Mouse (Mus musculus) lung, embryonic 16.5 days (tissue): ENCODE data around the gene St8sia6. TPM values are rescaled to one million over a fixed set of nuclear protein-coding genes. Genes with fewer than 3 reads are reported as not detected.

Experiments
- ATAC-seq: fragments of 200-750 bp; cut with Nextera tagmentation; 2 replicates; pipeline ENCODE4 v1.8.0; 2017; ENCODE audit warnings: low read depth, mild to moderate bottlenecking, moderate library complexity
- H3K27ac ChIP-seq: fragments of 300-500 bp; sonication (generic); 2 replicates; pipeline ENCODE4 v1.5.1; 2014; ENCODE audit warnings: mild to moderate bottlenecking, control low read depth, low read length
- H3K27me3 ChIP-seq: fragments of 300-500 bp; sonication (generic); 2 replicates; pipeline ENCODE4 v1.6.1; 2014; ENCODE audit warnings: low read depth, low read length, mixed read lengths; ENCODE audit not compliant: control insufficient read depth, insufficient read depth
- H3K36me3 ChIP-seq: fragments of 300-500 bp; sonication (generic); 2 replicates; pipeline ENCODE4 v1.6.1; 2014; ENCODE audit warnings: low read length; ENCODE audit not compliant: control insufficient read depth, insufficient read depth
- H3K4me1 ChIP-seq: fragments of 300-500 bp; sonication (generic); replicated peaks from 2 replicates; pipeline ENCODE4 v1.6.1; 2014; ENCODE audit warnings: low read length, mixed read lengths; ENCODE audit not compliant: control insufficient read depth, insufficient read depth
- H3K4me2 ChIP-seq: fragments of 300-500 bp; sonication (generic); 2 replicates; pipeline ENCODE4 v1.6.1; 2014; ENCODE audit warnings: low read depth, low read length, control low read depth
- H3K4me3 ChIP-seq: fragments of 300-500 bp; sonication (generic); 2 replicates; pipeline ENCODE4 v1.5.1; 2014; ENCODE audit warnings: mild to moderate bottlenecking, low read length, control low read depth
- H3K9ac ChIP-seq: fragments of 300-500 bp; sonication (generic); 2 replicates; pipeline ENCODE4 v1.6.1; 2014; ENCODE audit warnings: low read length, control low read depth
- H3K9me3 ChIP-seq: fragments of 300-500 bp; sonication (generic); 2 replicates; pipeline ENCODE4 v1.6.1; 2016; ENCODE audit warnings: low read length; ENCODE audit not compliant: control insufficient read depth
- WGBS: fragments of 180-500 bp; shearing (Covaris S2); extraction: QIAGEN DNeasy Blood & Tissue Kit; methylation state at CpG from one replicate; pipeline ENCODE4 v1.1.7; 2014; 5-methylcytosine and 5-hydroxymethylcytosine counted together
- polyA plus RNA-seq: library from polyadenylated mRNA; unstranded; fragments of >200 nt; fragmentation: Nextera tagmentation; extraction: Ambion mirVana; gene quantifications from 2 replicates; pipeline ENCODE4 v1.2.1, GENCODE M21; 2015

The St8sia6 gene
- polyA plus RNA-seq = 0.78 and 1.4 TPM in 2 replicates

GRCm38 (mm10) chr2:13793969-13794363, at the start of gene St8sia6:
St8sia6 (minus strand) TSS chr2:13794064.
- no peaks in the 10 kb centered on the region for H3K36me3 ChIP-seq
- H3K9me3 ChIP-seq = no peaks in the 10 kb centered on the region
- H3K27me3 ChIP-seq = peaks cover 20% of the 10 kb centered on the region
- H3K4me3 ChIP-seq = peak within 1 kb of the TSS; percentile 68
- peak within 1 kb of the TSS; percentile 98 for H3K4me2 ChIP-seq
- H3K4me1 ChIP-seq = peaks cover 4% of the 10 kb centered on the region
- ATAC-seq = no peak
- WGBS = 46% methylated on average over 8 of the region's 8 CpGs
- no peak within 1 kb of the TSS for H3K27ac ChIP-seq
- peak within 1 kb of the TSS; percentile 67 for H3K9ac ChIP-seq

GRCm38 (mm10) chr2:13836310-13836709, 42.4 kb upstream of the St8sia6 start:
- no peak for ATAC-seq
- Histone ChIP-seq H3K27ac (no peak overlapping the region), H3K4me3 (no peak overlapping the region), H3K9me3 (no peaks in the 10 kb centered on the region), H3K4me1 (no peaks in the 10 kb centered on the region), H3K9ac (no peak overlapping the region), H3K4me2 (no peak overlapping the region), H3K27me3 (no peaks in the 10 kb centered on the region), H3K36me3 (no peaks in the 10 kb centered on the region)
- 72% methylated on average over 3 of the region's 3 CpGs for WGBS

GRCm38 (mm10) chr2:13834989-13835388, 41.1 kb upstream of the St8sia6 start:
- Histone ChIP-seq H3K36me3 (no peaks in the 10 kb centered on the region), H3K27me3 (no peaks in the 10 kb centered on the region), H3K4me2 (no peak overlapping the region), H3K9me3 (no peaks in the 10 kb centered on the region), H3K9ac (no peak overlapping the region), H3K27ac (no peak overlapping the region), H3K4me1 (no peaks in the 10 kb centered on the region), H3K4me3 (no peak overlapping the region)
- ATAC-seq = no peak
- WGBS = 38% methylated on average over 1 of the region's 1 CpGs

- Histone ChIP-seq H3K4me3 (no peak overlapping the region), H3K4me2 (no peak overlapping the region), H3K36me3 (no peaks in the 10 kb centered on the region), H3K27me3 (no peaks in the 10 kb centered on the region), H3K9me3 (no peaks in the 10 kb centered on the region), H3K9ac (no peak overlapping the region), H3K4me1 (no peaks in the 10 kb centered on the region), H3K27ac (no peak overlapping the region)
- ATAC-seq = no peak
- WGBS = 78% methylated on average over 2 of the region's 2 CpGs
These were observed 22.8 kb upstream of the St8sia6 start for GRCm38 (mm10) chr2:13816645-13817044.

- no peak overlapping the region for H3K4me3 ChIP-seq
These were observed 14.7 kb upstream of the St8sia6 start for GRCm38 (mm10) chr2:13808593-13808992.

GRCm38 (mm10) chr2:13808008-13808407, 14.1 kb upstream of the St8sia6 start:
- H3K4me2 ChIP-seq = no peak overlapping the region
- no peaks in the 10 kb centered on the region for H3K27me3 ChIP-seq
- H3K9ac ChIP-seq = no peak overlapping the region
- no peaks in the 10 kb centered on the region for H3K9me3 ChIP-seq
- no peaks in the 10 kb centered on the region for H3K36me3 ChIP-seq
- H3K27ac ChIP-seq = no peak overlapping the region
- WGBS = 29% methylated on average over 4 of the region's 4 CpGs
- no peak for ATAC-seq
- no peaks in the 10 kb centered on the region for H3K4me1 ChIP-seq
- no peak overlapping the region for H3K4me3 ChIP-seq

More at GRCm38 (mm10) chr2:13808593-13808992, 14.7 kb upstream of the St8sia6 start:
- Histone ChIP-seq H3K9me3 (no peaks in the 10 kb centered on the region), H3K27me3 (no peaks in the 10 kb centered on the region), H3K36me3 (no peaks in the 10 kb centered on the region), H3K4me2 (no peak overlapping the region), H3K27ac (no peak overlapping the region), H3K9ac (no peak overlapping the region), H3K4me1 (no peaks in the 10 kb centered on the region)
- 20% methylated on average over 5 of the region's 5 CpGs for WGBS
- ATAC-seq = no peak

- no peaks in the 10 kb centered on the region for H3K4me1 ChIP-seq
- H3K4me3 ChIP-seq = no peak overlapping the region
- no peak overlapping the region for H3K27ac ChIP-seq
- H3K4me2 ChIP-seq = no peak overlapping the region
- H3K9ac ChIP-seq = no peak overlapping the region
- H3K36me3 ChIP-seq = no peaks in the 10 kb centered on the region
- ATAC-seq = no peak
- WGBS = 88% methylated on average over 3 of the region's 3 CpGs
- H3K27me3 ChIP-seq = no peaks in the 10 kb centered on the region
- H3K9me3 ChIP-seq = no peaks in the 10 kb centered on the region
These were observed 12.3 kb upstream of the St8sia6 start for GRCm38 (mm10) chr2:13806120-13806519.

- no peaks in the 10 kb centered on the region for H3K27me3 ChIP-seq
- no peak overlapping the region for H3K27ac ChIP-seq
- no peaks in the 10 kb centered on the region for H3K36me3 ChIP-seq
- H3K4me1 ChIP-seq = no peaks in the 10 kb centered on the region
- WGBS = 77% methylated on average over 2 of the region's 2 CpGs
- H3K4me3 ChIP-seq = no peak overlapping the region
- no peaks in the 10 kb centered on the region for H3K9me3 ChIP-seq
- no peak overlapping the region for H3K4me2 ChIP-seq
- no peak for ATAC-seq
- H3K9ac ChIP-seq = no peak overlapping the region
These were observed 6.8 kb upstream of the St8sia6 start for GRCm38 (mm10) chr2:13800639-13801038.

- Histone ChIP-seq H3K4me1 (peaks cover 4% of the 10 kb centered on the region), H3K36me3 (no peaks in the 10 kb centered on the region), H3K27me3 (peaks cover 20% of the 10 kb centered on the region), H3K9me3 (no peaks in the 10 kb centered on the region), H3K27ac (no peak overlapping the region), H3K4me3 (no peak overlapping the region), H3K9ac (no peak overlapping the region), H3K4me2 (no peak overlapping the region)
- ATAC-seq = no peak
- 80% methylated on average over 8 of the region's 8 CpGs for WGBS
These were observed 582 bp upstream of the St8sia6 start for GRCm38 (mm10) chr2:13794446-13794845.
